Mouse (Mus musculus): ENCODE data around the gene Rpa1.
"Not testable (repeated sequence)": the region's sequence is repeated elsewhere in the genome, so short reads cannot be mapped to it uniquely, and the experiment has no call there.

Rpa1 gene

GRCm38 (mm10) chr11:75285893-75286467 lies 62.1 kb downstream of the Rpa1 start:
- DNase-seq (ENCODE audit: low read depth) = peak; percentile 24

DNA sequence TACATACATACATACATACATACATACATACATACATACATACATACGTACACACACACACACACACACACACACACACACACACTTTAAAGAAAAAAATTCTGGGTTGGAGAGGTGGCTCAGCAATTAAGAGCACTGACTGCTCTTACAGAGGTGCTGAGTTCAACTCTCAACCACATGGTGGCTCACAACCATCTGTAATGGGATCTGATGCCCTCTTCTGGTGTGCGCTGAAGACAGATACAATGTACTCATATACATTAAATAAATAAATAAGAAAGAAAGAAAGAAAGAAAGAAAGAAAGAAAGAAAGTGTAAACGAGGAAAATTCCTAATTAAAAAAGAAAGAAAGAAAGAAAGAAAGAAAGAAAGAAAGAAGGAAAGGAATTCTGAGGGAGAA lies 64.3 kb downstream of the Rpa1 start:
- DNase-seq (ENCODE audit: low read depth) = not testable (repeated sequence)

GRCm38 (mm10) chr11:75282496-75283120 lies 65.5 kb downstream of the Rpa1 start:
- no peak for DNase-seq (ENCODE audit: low read depth)

DNA sequence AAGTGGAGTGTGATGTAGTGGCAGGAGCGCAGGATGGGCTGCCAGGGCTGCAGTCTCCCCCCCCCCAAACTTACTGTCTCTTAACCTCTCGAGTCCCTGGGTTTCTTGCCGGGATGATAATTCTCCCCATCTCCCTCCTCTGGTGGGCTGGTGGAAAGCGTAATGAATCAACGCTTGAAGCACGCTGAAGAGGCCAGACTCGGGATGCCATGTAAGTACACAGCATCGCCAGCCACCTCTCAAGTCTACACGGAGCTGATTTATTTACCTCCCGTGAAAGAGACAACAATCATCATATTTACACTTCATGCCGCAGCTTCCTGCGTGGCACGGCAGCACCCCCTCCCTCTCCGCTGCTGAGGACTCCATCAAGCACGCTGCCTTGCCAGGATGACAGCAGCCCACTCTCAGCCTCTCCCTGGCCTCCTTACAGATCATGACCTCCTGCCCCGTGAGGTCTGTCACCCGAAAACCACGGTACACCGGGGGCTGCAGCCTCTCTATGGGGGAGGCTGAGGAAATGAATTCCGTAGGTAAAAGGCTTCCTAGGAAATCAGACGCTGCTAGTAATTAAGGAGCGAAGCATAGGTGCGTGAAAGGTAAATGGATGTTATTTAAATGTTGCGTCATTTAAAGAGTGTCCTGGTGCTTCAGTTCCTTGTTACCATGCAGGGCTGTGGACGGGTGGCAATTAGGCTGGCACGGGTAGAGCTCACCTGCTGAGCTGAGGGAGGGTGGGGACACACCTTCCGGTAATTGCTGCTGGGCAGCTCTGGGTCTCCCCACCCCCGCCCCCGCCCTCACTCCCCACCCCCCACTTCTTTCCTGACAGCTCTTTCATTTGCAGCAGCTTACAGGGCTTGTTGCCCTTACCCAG lies 66.5 kb downstream of the Rpa1 start:
- no peak for DNase-seq (ENCODE audit: low read depth)

- DNase-seq (ENCODE audit: low read depth) = no peak
Measured at GRCm38 (mm10) chr11:75280435-75281001, 67.6 kb downstream of the Rpa1 start.

- DNase-seq (ENCODE audit: low read depth) = no peak
Measured at GRCm38 (mm10) chr11:75280066-75280410, 68.1 kb downstream of the Rpa1 start.

GRCm38 (mm10) chr11:75279342-75280065 lies 68.6 kb downstream of the Rpa1 start:
- DNase-seq (ENCODE audit: low read depth) = peak; percentile 57

GRCm38 (mm10) chr11:75279013-75279341 lies 69.1 kb downstream of the Rpa1 start:
- no peak for DNase-seq (ENCODE audit: low read depth)

GRCm38 (mm10) chr11:75278115-75278514 lies 70.0 kb downstream of the Rpa1 start:
- no peak for DNase-seq (ENCODE audit: low read depth)

- no peak for DNase-seq (ENCODE audit: low read depth)
Measured at GRCm38 (mm10) chr11:75275035-75275434, 73.1 kb downstream of the Rpa1 start.

DNA sequence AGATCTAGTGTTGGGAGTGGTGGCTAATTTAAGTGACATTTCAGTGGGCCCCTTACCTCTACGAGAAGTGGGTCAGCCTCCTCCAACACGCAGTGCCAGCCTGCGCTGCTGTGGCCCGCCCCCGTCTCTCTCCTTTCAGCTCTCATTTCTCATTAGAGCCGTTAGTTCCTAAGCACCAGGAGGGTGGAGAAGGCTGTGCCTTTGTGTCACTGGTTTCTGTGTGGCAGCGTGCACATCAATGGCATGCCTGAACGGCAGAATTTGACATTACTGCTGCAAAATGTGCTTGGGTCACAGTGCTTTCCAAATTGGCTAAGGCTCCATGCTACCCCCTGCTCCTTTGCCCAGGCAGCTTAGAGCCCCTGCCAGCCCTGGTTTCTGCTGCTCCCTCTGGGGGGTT lies 74.7 kb downstream of the Rpa1 start:
- no peak for DNase-seq (ENCODE audit: low read depth)

DNA sequence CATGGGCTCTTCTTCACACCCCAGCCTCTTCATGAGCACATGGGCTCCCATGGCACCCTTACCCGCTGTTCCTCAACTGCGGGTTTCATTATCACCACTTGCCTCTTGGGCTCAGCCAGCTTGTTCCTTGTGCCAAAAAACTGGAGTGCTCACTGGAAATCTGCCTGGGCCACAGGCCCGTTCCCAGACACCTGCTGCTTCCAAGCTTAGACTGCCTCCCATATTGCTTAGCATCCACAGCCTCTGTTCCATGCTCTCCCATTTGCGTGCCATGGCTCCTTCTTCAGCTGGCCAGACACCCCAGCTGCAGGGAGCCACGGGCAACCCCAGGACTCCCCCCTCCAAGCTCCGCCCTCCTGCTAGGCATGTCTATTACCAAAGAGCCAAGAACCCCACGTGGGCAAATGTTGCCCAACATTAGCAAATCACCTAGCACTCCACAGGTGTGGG lies 77.1 kb downstream of the Rpa1 start:
- DNase-seq (ENCODE audit: low read depth) = no peak

DNA sequence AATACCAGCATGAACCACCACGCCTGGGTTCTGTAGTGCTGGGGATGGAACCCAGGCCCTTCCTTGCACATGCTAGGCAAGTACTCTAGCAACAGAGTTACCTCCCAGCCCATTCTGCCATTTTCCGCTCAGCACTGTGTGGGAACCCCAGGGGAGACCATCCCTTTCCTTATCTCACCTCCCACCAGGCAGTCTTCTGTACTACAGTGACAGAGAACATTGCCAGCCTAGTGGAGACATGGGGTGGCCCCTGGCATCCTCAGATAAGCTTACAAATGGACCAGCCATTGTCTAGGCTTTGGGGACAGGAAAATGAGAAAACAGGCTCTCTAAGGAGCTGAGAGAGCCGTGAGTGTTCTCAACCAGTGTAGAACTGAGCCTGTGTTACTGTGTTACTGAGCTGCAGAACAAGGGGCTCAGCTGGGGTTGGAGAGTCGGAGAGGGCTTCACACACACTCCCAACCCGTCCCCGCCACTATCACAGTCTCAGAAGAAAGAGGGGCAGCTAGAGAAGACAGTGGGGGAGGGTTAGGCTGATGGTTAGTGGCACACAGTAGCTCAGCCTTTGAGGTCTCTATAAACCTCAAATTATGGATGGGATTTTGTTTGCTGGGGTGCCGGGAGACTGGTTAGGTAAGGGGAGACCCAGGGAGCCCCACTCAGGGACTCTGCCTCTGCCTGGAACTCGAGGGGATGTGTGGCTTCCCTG lies 77.7 kb downstream of the Rpa1 start:
- DNase-seq (ENCODE audit: low read depth) = no peak

DNA sequence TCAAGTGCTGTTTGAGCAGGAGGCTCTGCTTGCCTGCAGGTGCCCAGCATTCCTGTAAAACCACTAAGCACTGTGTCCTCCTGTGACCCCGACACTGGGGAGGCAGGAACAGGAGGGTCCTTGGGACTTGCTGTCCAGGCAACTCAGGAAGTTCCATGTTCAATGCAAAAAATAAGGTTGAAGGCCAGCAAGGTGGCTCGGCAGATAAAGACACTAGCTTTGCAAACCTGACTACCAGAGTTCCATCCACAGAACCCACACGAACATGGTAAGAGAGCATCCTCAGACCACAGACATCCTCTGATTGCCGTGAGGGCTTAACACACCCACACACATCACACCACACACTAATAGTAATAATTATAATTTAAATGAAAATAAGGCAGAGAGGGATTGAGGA lies 78.9 kb downstream of the Rpa1 start:
- peak; percentile 51 for DNase-seq (ENCODE audit: low read depth)

- DNase-seq (ENCODE audit: low read depth) = peak; percentile 25
Measured at GRCm38 (mm10) chr11:75268492-75268891, 79.6 kb downstream of the Rpa1 start.

DNA sequence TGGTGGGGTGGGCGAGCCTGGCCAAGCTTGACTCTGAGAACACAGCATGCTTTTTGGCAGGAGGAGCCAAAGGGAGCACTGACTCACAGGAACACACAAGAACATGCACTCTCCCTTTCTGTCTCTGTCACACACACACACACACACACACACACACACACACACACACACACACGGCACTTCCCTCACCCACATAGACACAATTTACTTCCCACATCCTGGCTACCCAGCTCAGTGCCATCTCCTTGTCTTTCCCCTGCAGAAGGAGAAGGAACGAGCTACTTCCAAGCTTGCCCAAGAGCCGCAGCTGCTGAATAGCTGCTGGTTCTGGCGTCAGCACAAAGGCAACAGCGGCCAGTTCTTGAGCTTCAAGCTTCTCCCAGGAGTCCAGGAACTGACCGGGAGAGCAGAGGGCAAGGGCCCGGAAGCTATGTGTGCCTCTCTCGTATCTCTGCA lies 80.3 kb downstream of the Rpa1 start:
- DNase-seq (ENCODE audit: low read depth) = peak; percentile 33

- no peak for DNase-seq (ENCODE audit: low read depth)
Measured at GRCm38 (mm10) chr11:75265545-75265944, 82.6 kb downstream of the Rpa1 start.

DNA sequence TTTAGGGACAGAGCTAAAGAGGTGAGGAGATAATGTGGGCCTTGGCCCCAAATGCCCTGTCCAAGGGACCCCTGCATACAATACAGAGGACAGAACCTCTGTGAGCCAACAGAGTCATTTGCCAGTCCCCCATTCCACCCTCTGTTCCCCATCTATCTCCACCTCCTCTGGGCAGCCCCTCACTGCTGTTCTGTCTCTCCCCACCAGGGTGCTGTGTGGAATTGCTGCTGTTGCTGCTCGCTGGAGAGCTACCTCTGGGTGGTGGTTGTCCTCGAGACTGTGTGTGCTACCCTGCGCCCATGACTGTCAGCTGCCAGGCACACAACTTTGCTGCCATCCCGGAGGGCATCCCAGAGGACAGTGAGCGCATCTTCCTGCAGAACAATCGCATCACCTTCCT lies 83.6 kb downstream of the Rpa1 start:
- DNase-seq (ENCODE audit: low read depth) = no peak

DNA sequence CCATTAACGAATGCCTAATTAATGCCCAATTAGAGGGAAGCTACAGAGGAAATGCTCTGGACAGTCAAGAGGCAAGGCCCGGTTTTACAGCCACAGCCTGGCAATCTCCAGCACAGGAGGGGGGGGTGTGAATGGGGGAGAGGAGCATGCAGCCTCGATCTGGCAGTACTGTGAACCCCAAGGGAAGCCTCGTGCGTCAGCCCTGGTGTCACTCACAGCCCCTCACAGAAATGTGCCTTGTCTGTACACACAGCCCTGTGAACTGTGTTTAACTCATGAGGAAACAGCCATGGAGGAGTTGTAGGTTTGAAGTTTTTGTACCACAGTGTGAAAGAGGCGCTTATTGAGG lies 84.2 kb downstream of the Rpa1 start:
- DNase-seq (ENCODE audit: low read depth) = no peak

GRCm38 (mm10) chr11:75263274-75263963 lies 84.7 kb downstream of the Rpa1 start:
- DNase-seq (ENCODE audit: low read depth) = no peak

DNA sequence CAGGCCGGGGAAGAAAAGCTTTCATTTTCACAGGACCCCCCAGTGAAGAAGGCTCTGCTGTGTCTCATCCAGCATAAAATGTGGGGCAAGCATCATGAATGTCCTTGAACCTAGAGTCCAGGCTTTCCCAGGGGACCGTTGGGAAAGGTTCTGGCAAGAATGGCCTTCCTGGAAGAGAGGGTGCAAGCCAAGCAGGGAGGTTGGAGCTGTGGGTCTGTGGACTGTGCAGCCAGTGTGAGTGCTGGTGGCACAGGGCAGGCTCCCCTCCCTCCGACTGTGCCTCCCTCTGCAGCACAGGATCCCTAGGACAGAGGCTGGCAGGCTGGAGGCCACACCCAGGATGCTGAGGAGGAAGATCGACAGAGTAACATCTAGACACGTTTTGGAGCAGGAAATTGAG lies 85.3 kb downstream of the Rpa1 start:
- no peak for DNase-seq (ENCODE audit: low read depth)
